Mouse (Mus musculus) thymus, postnatal 4 days (tissue): Measurements from ENCODE around the gene Shbg.
"Not testable (repeated sequence)": the region's sequence is repeated elsewhere in the genome, so short reads cannot be mapped to it uniquely, and the experiment has no call there.

Experiments used
- DNase-seq: peaks from one replicate; pipeline ENCODE4 v3.0.0; 2021

Shbg gene

DNA sequence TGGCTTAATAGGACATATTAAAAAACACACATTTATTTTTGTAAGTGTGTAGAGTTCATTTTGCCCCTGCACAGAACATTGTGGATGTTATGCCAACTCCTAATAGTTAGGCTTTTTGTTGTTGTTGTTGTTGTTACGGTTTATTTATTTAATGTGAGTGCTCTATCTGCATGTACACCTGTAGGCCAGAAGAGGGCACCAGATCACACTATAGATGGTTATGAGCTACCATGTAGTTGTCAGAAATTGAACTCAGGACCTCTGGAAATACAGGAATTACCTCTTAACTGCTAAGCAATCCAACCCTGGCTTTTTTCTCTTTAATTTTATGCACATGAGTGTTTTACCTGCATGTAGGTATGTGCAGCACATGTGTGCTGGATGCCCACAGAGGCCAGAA, 12.1 kb upstream of the Shbg start:
- DNase-seq: no peak

DNA sequence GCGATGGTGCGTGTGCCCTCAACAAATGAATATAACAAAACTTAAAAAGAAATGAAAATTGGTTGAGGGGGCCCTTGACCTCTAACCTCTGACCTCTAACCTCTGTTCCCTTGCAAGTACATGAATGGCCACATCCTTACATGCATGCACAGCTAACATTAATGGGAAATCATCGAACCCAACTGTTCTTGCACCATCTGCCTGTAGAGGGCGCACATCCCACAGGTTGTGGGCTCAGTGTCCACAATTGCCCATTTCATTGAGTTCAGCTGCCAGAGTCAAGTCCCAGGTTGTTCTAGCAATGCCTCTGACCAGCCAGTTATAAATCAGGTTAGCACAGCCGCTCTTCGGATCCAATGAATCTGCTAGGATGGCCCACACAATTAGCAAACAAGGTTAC, 10.6 kb upstream of the Shbg start:
- DNase-seq: peak; percentile 85

DNA sequence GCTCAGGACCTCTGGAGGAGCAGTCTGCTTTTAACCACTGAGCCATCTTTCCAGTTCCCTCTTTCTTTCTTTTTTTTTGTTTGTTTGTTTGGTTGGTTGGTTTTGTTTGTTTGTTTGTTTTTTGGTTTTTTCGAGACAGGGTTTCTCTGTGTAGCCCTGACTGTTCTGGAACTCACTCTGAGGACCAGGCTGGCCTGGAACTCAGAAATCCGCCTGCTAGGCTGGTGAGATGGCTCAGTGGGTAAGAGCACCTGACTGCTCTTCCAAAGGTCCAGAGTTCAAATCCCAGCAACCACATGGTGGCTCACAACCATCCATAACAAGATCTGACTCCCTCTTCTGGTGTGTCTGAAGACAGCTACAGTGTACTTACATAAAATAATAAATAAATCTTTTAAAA, 6.6 kb upstream of the Shbg start:
- not testable (repeated sequence) for DNase-seq

DNA sequence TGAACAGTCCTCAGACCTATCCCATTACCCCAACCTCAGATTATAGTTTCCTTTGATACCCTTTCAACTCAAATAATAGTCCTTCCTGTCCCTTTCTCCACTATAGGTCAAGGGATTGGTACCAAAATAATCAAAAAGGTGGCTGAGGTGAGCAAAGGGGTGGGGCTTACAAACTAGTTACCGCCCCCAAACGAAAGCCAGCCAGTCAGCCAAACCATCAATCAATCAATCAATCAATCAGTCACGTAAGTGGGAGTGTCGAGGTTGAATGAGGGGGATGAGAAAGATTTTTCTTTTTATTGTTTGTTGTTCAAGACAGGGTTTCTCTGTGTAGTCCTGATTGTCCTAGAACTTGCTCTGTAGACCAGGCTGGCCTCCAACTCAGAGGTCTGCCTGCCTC, 5.3 kb upstream of the Shbg start:
- no peak for DNase-seq

DNA sequence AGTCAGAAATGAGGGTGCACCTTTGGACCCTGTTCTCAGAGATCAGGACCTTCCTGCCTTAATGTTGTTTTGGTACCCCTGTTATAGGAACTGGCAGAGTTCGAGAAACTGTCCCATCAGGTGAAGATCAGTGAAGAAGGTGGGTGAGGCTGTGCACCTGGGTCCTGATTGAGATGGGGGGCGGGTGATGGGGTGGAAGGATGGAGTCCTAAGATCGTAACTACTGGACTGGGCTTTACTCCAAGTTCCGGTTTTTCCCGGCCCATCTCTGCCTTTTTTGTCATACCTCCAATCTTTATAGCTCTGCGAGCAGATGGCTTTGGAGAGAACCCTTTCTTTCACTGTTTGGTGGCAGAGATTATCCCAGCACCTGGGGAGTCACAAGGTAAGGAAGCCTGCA, 4.7 kb upstream of the Shbg start:
- DNase-seq: no peak

DNA sequence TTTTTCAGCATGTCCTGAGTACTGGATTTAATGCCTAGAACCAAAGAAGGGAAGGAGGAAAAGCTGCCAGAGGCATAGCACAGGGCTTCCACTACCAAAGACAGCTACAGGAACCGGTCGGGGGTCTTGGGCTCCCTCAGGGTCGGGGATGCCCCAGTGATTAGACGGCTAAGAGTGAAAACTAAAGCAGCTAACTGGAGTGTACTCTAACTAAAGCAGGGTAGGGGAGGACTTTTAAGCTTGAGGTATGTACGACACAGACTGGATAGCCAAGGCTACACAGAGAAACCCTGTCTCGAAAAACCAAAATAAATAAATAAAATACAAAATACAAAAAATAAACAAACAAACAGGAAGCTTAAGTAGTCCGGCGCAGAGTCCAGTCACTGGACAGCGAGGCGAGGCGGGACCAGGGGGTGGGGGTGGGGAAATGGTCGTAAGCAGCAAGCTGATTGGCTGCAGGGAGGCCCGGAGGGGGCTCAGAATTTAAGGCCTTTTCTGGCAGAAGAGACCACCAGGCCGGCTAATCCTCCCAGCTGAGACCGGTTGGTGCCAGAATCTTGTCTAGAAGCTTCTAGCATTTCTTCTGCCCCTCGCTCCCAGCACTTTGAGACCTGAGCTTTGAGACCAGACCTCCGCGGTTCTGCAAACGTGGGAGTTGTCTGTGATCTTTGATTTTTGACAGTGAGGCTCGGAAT, 4.0 kb upstream of the Shbg start, which contains the start of gene Sat2:
TSS of gene Sat2 (plus strand) at position 454 of the 698 bp plus-strand sequence.
- DNase-seq: no peak

DNA sequence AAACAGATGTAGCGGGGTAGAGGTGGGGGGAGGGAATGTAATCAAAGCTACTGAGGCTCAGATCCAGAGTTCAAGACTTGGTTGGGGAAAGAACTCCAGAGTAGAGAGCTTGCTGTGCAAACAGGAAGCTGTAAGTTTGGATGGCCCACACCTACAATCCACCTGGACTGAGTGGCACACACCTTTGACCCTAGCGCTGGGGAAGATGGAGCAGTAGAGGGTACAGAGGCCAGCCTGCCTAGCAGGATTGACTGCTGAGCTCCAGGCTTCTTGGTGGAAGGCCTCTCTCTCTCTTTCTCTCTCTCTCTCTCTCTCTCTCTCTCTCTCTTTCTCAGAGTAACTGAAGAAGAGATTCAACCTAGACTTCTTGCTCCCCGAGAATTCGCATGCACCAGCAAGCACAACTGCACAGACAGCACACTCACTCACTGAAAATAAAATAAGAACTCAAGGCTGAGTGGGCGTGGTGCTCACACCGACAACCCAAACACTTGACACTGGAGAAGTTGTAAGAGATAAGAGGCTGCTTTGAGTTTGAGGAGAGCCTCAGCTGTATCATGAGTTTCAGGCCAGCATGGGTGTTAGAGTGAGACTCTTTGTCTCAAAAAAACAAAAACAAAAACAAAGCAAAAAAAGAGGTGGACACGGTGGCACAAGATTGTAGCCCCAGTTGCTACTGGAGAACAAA, 2.8 kb upstream of the Shbg start:
- no peak for DNase-seq

DNA sequence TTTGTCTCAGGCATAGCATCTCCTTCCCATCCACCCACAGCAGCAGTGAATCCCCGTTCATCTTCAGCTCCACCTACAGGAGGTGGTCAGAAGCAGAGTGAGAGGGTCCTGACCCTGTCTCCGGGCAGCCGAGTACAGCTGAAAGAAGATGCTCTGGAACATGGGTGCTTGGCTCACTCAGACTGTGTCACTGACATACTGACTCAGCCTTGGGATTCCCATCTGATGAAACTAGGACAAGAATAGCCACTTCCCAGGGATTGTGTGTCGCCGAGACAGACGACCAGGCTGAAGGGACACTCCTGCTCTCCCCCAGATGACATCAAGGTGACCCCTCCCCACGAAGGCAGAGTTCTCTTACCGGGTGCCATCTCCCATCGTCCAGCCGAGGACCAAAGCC, 924 bp downstream of the Shbg start:
- DNase-seq: no peak

DNA sequence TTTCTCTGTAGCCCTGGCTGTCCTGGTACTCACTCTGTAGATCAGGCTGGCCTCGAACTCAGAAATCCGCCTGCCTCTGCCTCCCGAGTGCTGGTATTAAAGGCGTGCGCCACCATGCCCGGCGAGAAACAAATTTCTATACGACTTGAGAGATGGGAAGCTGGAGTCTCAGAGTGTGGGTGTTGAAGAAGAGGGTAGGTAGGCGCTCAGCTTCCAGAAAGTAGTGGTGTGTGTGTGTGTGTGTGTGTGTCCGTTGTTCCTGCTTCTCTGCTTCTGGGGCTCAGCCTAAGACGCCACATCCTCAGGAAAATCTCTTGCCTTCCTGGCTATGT, 3.5 kb downstream of the Shbg start:
- DNase-seq: not testable (repeated sequence)

DNA sequence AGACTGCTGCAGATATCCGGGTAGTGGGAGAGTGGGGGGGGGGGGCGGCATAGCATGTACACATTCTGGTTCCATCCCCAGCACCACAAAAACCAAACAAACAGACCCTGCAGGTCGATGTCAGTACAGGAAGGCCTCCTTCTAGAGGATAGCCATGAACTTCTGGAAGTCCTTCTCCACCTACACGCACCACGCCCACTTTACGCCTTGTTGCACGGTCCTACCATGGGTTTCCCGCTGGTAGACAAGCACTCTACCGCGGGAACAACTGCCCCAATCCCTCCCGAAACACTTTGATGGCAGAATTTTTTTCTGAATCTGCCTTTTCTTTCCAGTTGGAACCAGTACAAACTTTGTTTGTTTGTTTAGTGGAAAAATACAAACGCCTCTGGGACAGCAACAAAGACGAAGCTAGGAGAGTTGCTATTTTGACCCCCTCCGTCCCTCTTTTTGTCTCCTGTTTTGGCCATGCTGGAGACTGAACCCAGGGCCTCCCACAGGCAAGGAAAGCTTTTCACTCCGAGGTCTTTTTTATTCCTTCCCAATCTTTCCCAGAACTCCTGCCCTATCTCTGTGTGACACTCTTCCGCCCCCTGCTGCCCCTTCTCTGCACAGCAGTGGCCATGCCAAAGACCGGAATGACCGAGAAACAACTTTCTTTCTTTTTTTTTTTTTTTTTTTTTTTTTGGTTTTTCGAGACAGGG, 4.0 kb downstream of the Shbg start:
- peak; percentile 82 for DNase-seq

DNA sequence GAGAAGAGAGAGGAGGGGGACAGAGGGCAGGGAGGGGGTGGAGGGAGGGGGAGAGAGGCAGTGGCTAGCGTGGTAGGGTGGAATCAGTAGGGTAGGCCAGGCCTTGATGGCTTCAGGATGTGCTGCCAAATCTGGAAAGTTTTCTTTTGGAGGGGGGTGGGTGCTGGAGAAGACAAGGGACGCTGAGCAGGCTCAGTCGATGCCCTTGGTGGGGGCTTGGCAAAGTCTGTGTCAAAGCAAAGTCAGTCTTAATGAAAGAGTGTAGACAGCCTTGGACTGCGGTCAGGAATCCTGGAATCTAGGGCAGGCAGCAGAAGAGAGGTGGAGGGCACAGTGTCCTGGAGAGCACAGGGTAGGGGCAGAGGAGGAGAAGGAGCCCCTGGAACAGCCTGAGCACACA, 6.8 kb downstream of the Shbg start:
- no peak for DNase-seq

DNA sequence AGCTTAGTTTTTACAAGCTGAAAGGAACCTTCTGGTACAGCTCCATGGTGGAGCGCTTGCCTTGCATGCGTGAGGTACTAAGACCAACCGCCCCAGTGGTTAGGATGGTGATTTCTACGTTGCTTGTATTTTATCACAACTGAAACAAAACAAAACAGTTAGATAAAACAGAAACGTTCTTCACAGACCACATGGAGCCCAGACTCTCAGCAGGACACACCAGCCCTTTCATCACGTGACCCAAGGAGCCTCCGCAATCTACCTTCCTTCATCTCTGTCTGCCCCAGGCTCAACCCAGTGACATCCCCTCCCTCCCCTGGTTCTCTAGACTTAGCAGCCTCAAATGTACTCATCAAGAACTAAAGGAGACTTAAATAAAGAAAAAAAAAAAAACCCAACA, 8.3 kb downstream of the Shbg start:
- no peak for DNase-seq

DNA sequence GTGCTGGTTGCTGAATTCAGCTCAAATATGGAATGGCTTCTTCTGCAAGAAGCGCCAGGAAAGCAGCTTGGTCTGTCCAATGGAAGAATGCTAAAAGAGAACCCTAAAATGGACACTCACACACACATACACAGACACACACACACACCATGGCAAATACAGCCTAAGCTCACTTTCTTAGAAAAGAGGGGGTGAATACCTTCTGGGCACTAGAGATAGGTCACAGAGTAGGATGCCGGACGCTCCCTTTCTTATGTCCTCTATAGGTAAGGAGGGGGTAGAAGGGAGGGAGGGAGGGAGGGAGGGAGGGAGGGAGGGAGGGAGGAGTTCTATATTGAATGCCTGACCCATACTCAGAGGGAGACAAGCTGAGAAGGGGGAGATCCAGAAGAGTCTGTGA, 9.2 kb downstream of the Shbg start:
- DNase-seq: no peak

DNA sequence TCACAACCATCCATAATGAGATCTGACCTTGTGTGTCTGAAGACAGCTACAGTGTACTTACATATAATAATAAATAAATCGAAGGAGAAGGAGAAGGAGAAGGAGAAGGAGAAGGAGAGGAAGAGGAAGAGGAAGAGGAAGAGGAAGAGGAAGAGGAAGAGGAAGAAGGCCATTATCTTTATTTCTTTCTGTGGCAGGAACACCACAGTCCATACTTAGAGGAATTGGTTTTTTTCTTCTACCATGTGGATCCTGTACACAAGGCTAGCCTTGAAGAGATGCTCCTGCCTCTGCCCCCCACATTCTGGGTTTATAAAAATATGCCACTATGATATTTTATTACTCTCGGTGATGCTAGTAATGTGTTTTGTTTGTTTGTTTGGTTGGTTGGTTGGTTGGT, 10.9 kb downstream of the Shbg start:
- DNase-seq: no peak

DNA sequence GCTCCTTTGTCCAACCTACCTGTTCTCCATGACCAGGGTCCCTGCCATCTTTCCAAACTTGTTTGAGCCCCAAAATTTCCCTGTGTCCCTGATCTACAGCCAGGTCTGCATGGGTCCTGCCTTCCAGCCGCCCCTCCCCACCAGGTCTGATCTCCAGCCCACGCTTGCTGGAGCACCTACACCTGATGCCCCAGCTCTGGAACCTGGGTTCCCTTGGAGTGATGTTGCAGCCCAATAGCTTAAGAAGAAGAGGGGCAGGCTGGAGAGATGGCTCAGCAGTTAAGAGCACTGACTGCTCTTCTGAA, 11.3 kb downstream of the Shbg start:
- peak; percentile 28 for DNase-seq

DNA sequence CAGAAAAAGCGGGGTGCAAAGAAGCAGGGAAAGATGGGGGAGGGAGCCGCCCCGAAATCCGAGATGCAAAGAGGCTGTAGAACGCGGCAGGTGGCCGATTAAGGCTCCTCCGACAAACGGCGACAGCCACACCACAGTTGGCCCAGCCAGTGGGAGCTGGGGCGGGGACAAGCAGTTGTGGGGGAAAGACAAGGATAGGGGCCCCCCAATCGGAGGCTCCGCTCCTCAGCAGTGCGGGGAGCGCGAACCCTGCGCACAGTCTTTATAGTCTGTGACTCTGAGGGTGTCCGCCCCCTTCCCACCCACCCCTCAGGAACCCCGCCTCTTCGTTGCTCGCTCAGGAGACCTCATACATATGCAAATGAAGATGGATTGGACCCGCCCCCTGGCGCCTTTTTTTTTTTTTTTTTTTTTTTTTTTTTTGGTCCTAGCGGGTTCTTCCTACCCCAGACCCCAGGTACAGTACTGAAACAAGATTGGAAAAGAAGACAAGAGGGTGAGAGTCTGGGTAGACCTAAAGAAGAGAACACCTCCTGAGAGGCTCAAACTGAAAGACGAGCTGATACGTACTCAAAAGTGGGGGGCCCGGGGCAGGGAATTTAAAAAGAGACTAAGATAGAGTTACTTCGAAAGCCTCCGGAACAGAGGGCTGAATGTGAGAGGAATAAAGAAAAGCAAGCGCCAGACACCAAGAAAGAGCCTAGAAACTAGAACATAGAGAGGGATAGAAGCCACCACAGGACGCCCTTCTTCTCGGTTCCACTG, 11.8 kb downstream of the Shbg start, which contains the start of gene Atp1b2:
TSS of gene Atp1b2 (minus strand) at position 217 of the 765 bp plus-strand sequence.
- peak; percentile 83 for DNase-seq

DNA sequence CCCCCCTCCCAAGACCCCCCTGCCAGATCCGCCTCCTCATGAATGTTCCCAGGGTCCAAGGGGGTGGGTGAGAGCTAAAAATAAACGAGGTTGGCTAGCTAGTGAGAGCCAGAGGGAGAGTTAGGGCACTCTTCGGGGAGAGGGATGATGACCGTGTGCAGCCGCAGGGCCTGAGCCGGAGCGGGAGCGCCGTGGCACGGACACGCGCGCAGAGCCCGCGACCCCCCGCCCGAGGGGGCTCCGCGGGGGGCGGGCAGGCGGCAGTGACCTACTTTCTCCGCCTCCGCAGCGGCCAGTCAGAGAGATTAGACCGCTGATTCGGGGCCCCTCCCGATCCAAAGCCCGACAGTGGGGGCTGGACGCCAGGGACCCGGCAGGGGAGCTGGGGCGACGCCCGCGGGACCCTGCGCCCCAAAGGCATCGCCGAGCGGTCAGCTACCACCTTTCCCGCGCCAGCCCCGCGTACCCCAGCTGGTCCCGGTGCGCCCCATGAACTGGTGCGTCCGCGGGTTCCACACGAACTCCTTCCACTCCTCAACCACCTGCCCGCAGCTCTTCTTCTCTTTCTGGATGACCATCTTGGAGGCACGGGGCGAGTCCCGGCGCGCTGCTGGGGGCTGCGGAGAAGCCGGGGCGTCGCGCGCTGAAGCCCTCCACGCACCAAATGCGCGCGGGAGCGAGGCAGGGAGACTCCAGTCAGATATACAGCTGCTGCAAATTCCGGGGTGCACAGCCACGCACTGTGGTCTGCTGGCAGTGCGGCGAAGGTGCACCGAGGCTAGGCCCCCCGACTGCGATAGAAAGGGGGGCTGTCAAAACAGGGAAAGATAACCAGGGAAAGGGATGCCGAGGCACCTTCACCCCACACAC, 12.7 kb downstream of the Shbg start:
- peak; percentile 62 for DNase-seq

DNA sequence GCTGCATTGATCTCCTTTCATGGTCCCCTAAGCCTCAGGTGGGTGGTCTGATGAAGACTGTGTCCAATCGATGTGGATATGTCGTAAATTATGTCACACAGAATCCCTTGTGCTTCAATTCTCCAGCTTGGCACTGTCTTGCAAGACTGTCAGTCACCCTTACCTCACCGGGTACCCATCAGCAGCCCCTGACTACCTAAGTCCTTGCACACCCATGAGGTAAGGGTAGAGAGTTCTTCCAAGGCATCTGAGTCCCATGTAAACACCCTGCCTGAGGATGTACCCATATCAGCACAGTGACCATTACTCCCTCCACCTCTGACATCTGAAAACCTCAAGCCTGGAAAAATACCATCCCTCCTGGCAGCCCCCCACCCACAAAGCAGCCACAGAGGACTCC, 13.4 kb downstream of the Shbg start:
- DNase-seq: no peak

DNA sequence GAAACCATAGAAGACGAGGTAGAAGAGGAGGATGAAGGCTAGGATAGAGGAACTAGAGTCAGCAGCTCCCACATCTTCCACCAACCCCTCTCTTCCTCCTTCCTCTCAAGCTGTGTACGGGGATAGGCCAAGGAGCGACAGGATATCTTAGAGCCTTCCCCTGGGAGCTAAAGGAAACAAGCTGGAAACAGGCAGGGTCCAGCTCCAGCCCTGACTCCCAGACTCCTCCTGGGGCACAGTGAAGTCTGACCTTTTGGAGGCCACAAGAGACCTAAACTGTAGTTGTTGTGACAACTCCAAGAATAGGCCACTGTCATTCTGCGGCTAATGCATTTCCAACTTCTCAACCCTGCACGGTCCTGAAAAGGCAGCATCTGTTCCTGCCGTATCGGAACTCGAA, 14.2 kb downstream of the Shbg start:
- DNase-seq: no peak

DNA sequence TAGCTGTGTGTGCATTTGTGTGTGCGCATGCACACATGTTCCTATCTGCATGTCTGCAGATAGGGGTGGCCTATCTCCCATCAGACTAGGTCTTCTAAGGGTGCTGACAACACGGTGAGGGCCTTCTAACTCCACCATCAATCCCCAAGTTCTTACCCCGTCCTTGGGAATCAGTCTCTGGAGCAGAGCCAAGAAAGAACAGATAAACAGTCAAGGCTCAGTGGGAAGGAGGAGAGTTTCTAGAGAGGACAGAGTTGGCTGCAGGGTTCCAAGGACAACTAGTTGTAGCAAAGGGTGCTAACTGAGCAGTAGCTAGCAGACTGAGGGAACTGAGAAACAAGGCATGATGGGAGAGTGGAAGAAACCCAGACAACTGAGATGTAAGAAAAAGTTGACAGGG, 15.9 kb downstream of the Shbg start:
- DNase-seq: no peak

DNA sequence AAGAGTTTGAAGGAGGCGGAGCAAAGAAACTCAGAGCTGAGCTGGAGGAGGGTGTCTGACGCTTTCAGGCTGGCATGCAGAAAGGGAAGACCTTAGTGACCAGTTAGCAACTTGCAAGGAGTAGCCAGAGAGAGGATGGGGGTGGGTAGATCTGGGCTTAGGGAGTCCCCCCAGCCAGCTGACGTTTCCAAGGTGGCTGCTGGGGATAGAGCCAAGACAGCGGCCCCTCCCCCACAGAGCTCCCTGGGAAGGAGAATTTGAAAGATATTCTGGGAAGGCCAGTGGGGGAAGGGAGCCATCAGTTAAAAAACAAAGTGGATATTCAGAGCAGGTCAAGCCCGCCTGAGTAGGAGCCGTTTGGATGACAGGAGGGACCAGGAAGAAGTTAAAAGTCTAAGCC, 17.6 kb downstream of the Shbg start:
- no peak for DNase-seq

DNA sequence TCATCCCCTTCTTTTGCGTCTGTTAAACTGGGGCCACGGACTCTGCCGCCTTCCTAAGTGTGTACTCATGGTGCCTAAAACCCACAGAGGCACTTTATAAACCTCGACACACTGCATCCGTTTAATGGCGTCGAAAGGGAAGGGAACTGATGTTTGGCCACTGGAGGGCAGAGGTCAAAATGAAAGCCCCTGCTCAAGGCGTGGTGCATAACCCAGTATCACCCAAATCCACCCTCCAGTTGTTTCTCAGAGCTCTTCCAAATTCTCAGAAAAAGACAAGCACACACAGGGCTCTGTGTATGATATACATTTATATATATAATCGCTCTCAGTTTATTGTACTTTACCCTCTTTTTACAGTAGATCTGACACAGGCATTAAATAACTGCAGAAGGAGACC, 18.3 kb downstream of the Shbg start:
- DNase-seq: no peak

DNA sequence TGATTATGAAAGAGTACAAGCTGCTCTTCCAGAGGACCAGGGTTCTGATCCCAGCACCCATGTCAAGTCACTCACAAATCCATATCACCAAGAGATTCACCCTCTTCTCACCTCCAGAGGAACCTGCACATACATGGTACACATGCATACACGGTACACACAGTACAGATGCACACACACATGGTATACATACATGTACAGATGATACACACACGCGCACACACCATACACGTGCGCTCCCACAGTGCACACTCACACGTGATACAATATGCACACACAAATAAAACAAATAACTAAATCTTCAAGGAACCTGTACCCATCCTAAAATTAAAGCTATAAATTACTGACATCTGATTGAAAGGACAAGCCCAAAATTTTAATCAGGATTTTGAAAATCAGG, 22.9 kb downstream of the Shbg start:
- no peak for DNase-seq
